In genomic region chr2:165364334-165365091, GRCm38 (mm10) we compare ENCODE assay signal across 7 mouse cellular contexts. TPM values are rescaled to one million over a fixed set of nuclear protein-coding genes. Genes with fewer than 3 reads are reported as not detected.
DNase-seq lines count a peak whose midpoint lies in the region; ATAC-seq and TF ChIP-seq lines count a peak whose summit lies in the region.

No protein-coding gene starts in this region.

- 12% methylated on average over 21 of the region's 21 CpGs for WGBS in heart, embryonic 11.5 days (ENCODE audit: insufficient replicate concordance)
- 13% methylated on average over 21 of the region's 21 CpGs for WGBS in lung, postnatal 0 days

- H3K4me2 ChIP-seq in heart, embryonic 11.5 days, result peak overlapping the region; percentile 50
- H3K4me2 ChIP-seq in lung, postnatal 0 days (replicated peaks; ENCODE audit: low read depth, low read length), result no peak overlapping the region

- peaks cover 28% of the 10 kb centered on the region for H3K4me1 ChIP-seq in E14TG2a.4 (replicated peaks; ENCODE audit: low read depth, low read length)
- H3K4me1 ChIP-seq in heart, embryonic 11.5 days (ENCODE audit: control insufficient read depth, insufficient read depth, low read length), result peaks cover 12% of the 10 kb centered on the region
- peaks cover 8% of the 10 kb centered on the region; the same call in 1 of the 2 replicates for H3K4me1 ChIP-seq in lung, postnatal 0 days (ENCODE audit: insufficient read depth, low read depth, low read length)

- TF ChIP-seq CTCF in E14TG2a.4 (conservative IDR thresholded peaks at IDR 0.05; ENCODE audit: low read length) (peak; percentile 75), Patski (IDR thresholded peaks at IDR 0.05) (peak; percentile 99)
- TF ChIP-seq CTCF in lung, postnatal 0 days (IDR thresholded peaks at IDR 0.05), result peak; percentile 91

- POLR2A ChIA-PET in Patski (lab: Charles Lee), result no interaction called here

- H3K27me3 ChIP-seq in E14TG2a.4 (ENCODE audit: insufficient read depth, low read length) (peaks cover 47% of the 10 kb centered on the region), Patski (peaks cover 3% of the 10 kb centered on the region)
- H3K27me3 ChIP-seq in heart, embryonic 11.5 days (ENCODE audit: control insufficient read depth, insufficient read depth, low read length), result peaks cover 35% of the 10 kb centered on the region
- H3K27me3 ChIP-seq in lung, postnatal 0 days (replicated peaks; ENCODE audit: insufficient read depth, low read length), result 0 out of 2 replicates have a peak, but pooled peaks cover 3% of the 10 kb centered on the region

- TF ChIP-seq EP300 in lung, postnatal 0 days (IDR thresholded peaks at IDR 0.05), result no peak

- in situ Hi-C loops in Patski (cut with MboI; ENCODE audit: low pct_unique_long_range_greater_than_20kb), result loop anchor here (5.0 to 10.0 kb wide), 2 partner anchors 292 to 410 kb away; no protein-coding TSS in a partner anchor

- ATAC-seq in Patski, result peak; percentile 40
- no peak for ATAC-seq in heart, embryonic 11.5 days (replicated peaks; ENCODE audit: insufficient number of reproducible peaks, low FRiP score, low TSS enrichment)
- ATAC-seq in lung, postnatal 0 days, result 0 out of 2 replicates have a peak, but pooled peaks have one; percentile 42

- H3K9ac ChIP-seq in heart, embryonic 11.5 days (ENCODE audit: low read depth, low read length), result no peak overlapping the region
- no peak overlapping the region for H3K9ac ChIP-seq in lung, postnatal 0 days (replicated peaks; ENCODE audit: low read depth)

- 0 out of 2 replicates have a peak overlapping the region, but pooled peaks have one; percentile 18 for H3K4me3 ChIP-seq in E14TG2a.4 (replicated peaks; ENCODE audit: low read length)
- no peak overlapping the region for H3K4me3 ChIP-seq in heart, embryonic 11.5 days (ENCODE audit: low read depth, low read length)
- no peak overlapping the region for H3K4me3 ChIP-seq in lung, postnatal 0 days (ENCODE audit: low read depth, low read length)

- H3K36me3 ChIP-seq in E14TG2a.4 (ENCODE audit: insufficient read depth, low read length), result no peaks in the 10 kb centered on the region
- H3K36me3 ChIP-seq in heart, embryonic 11.5 days (ENCODE audit: control insufficient read depth, insufficient read depth, low read length), result no peaks in the 10 kb centered on the region
- H3K36me3 ChIP-seq in lung, postnatal 0 days (ENCODE audit: insufficient read depth, low read length), result no peaks in the 10 kb centered on the region

- CTCF ChIA-PET in Patski (lab: Charles Lee), result interaction anchor here (0.9 to 2.8 kb wide), 10 partner anchors 10 to 293 kb away, joined by 3 to 11 read pairs (median 3); no protein-coding TSS in a partner anchor

- no peaks in the 10 kb centered on the region for H3K9me3 ChIP-seq in E14TG2a.4 (ENCODE audit: low read length)
- no peaks in the 10 kb centered on the region for H3K9me3 ChIP-seq in heart, embryonic 11.5 days (replicated peaks; ENCODE audit: control insufficient read depth, low read length)
- no peaks in the 10 kb centered on the region for H3K9me3 ChIP-seq in lung, postnatal 0 days (ENCODE audit: low read length)

- no peak for DNase-seq in Patski (ENCODE audit: low read depth, low spot score)
- DNase-seq in cerebellum, postnatal 4 days (ENCODE audit: low spot score in 2 of 2), result peak; percentile 67 to 83
- peak; percentile 51 for DNase-seq in kidney, postnatal 14 days
- DNase-seq in lung, postnatal 0 days (ENCODE audit: low spot score), result peak; percentile 57
- peak; percentile 76 for DNase-seq in right cerebral cortex, postnatal 14 days

- H3K27ac ChIP-seq in heart, embryonic 11.5 days (ENCODE audit: low read depth, low read length), result no peak overlapping the region
- H3K27ac ChIP-seq in lung, postnatal 0 days (ENCODE audit: low read length), result no peak overlapping the region

RNA-seq across cellular contexts. Expression of gene Zfp663, which starts 4.0 kb away (rescaled TPM):
- polyA plus RNA-seq in Patski (2021), result not detected
- 0.28 and 0.69 TPM in 2 replicates for polyA plus RNA-seq in heart, embryonic 11.5 days (2014; fragmentation: Nextera tagmentation; extraction: Ambion mirVana)
- 1.2 and 2.0 TPM in 2 replicates for polyA plus RNA-seq in lung, postnatal 0 days (2015; fragmentation: Nextera tagmentation; extraction: Ambion mirVana)

RNA-seq across cellular contexts. Expression of gene Zfp334, which starts 23.5 kb away (rescaled TPM):
- 8.0 TPM for polyA plus RNA-seq in Patski (2021)
- polyA plus RNA-seq in heart, embryonic 11.5 days (2014; fragmentation: Nextera tagmentation; extraction: Ambion mirVana), result 9.2 and 10.7 TPM in 2 replicates
- 2.5 and 2.6 TPM in 2 replicates for polyA plus RNA-seq in lung, postnatal 0 days (2015; fragmentation: Nextera tagmentation; extraction: Ambion mirVana)

RNA-seq across cellular contexts. Expression of gene Ocstamp, which starts 35.7 kb away (rescaled TPM):
- polyA plus RNA-seq in Patski (2021), result not detected
- polyA plus RNA-seq in heart, embryonic 11.5 days (2014; fragmentation: Nextera tagmentation; extraction: Ambion mirVana), result 0.06 TPM in 1 of 2 replicates, not detected in the other
- polyA plus RNA-seq in lung, postnatal 0 days (2015; fragmentation: Nextera tagmentation; extraction: Ambion mirVana), result 0.15 and 0.20 TPM in 2 replicates

RNA-seq across cellular contexts. Expression of gene Elmo2, which starts 38.2 kb away (rescaled TPM):
- polyA plus RNA-seq in Patski (2021), result 45.2 TPM
- polyA plus RNA-seq in heart, embryonic 11.5 days (2014; fragmentation: Nextera tagmentation; extraction: Ambion mirVana), result 50.6 and 59.5 TPM in 2 replicates
- polyA plus RNA-seq in lung, postnatal 0 days (2015; fragmentation: Nextera tagmentation; extraction: Ambion mirVana), result 61.1 and 66.4 TPM in 2 replicates
